Mouse (Mus musculus) ES-Bruce4 (cell line): Measurements from ENCODE around the gene Glrx3.

Source experiments
- CTCF ChIP-seq: IDR thresholded peaks from one replicate; pipeline ENCODE4 v1.8.1; 2011; ENCODE audit warnings: low read depth, low read length
- EP300 ChIP-seq: IDR thresholded peaks from 2 replicates; pipeline ENCODE4 v1.6.1; 2011; ENCODE audit warnings: low read depth, low read length; ENCODE audit not compliant: insufficient read depth
- POLR2A ChIP-seq: IDR thresholded peaks from one replicate; pipeline ENCODE4 v1.8.1; 2011; ENCODE audit warnings: low read length; ENCODE audit not compliant: insufficient read depth

DNA sequence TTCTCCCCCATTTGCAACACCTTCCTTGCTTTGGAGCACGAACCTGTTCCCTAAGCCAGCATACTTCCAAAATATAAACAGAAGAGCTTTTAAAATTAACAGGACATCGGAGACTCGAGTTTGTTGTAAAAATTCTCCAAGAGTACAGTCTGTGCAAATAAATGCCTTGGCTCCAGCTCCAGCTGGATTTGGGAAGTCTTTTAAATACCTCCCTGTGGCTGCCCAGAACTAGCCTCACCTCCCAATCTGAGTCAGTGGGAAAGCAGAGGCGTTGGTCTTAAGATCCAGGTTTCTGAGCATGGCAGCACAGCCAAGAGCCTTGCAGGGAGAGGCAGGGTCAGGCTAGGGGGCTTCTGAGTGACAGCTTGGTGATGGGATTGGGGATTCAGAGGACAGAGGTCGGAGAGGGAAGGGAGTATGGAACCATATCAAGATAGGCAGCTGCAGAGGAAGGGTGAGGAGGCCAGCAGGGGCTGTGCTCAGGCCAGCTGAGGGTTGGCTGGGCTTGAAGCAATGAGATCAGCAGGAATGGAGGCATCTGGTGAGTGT, 80.7 kb downstream of the Glrx3 start:
- no peak for TF ChIP-seq POLR2A
- TF ChIP-seq CTCF, result no peak
- no peak for TF ChIP-seq EP300
